Mouse (Mus musculus) liver, postnatal 0 days (tissue): ENCODE results near the gene Phf23. TPM values are rescaled to one million over a fixed set of nuclear protein-coding genes. Genes with fewer than 3 reads are reported as not detected.

Experiments
- ATAC-seq: fragments of 200-750 bp; cut with Nextera tagmentation; 2 replicates; pipeline ENCODE4 v1.8.0; 2017; ENCODE audit warnings: mild to moderate bottlenecking, moderate library complexity
- DNase-seq: peaks from one replicate; pipeline ENCODE4 v3.0.0-alpha.2; 2016
- H3K27ac ChIP-seq: fragments of 300-500 bp; sonication (generic); 2 replicates; pipeline ENCODE4 v1.5.1; 2014; ENCODE audit warnings: antibody characterized with exemption, moderate library complexity, mild to moderate bottlenecking, low read depth
- H3K27me3 ChIP-seq: fragments of 300-500 bp; sonication (generic); 2 replicates; pipeline ENCODE4 v1.6.1; 2014; ENCODE audit warnings: low read length, control low read depth, mixed read lengths; ENCODE audit not compliant: insufficient read depth
- H3K36me3 ChIP-seq: fragments of 300-500 bp; sonication (generic); replicated peaks from 2 replicates; pipeline ENCODE4 v1.6.1; 2014; ENCODE audit warnings: mild to moderate bottlenecking, control low read depth, low read length, moderate library complexity, mixed read lengths; ENCODE audit not compliant: insufficient read depth
- H3K4me1 ChIP-seq: fragments of 300-500 bp; sonication (generic); 2 replicates; pipeline ENCODE4 v1.6.1; 2014; ENCODE audit warnings: antibody characterized with exemption, mild to moderate bottlenecking, control low read depth; ENCODE audit not compliant: insufficient read depth
- H3K4me2 ChIP-seq: fragments of 300-500 bp; sonication (generic); 2 replicates; pipeline ENCODE4 v1.6.1; 2014; ENCODE audit warnings: low read depth, mild to moderate bottlenecking, low read length, moderate library complexity, mixed read lengths
- H3K4me3 ChIP-seq: fragments of 300-500 bp; sonication (generic); 2 replicates; pipeline ENCODE4 v1.5.1; 2014; ENCODE audit warnings: low read depth, low read length
- H3K9ac ChIP-seq: fragments of 300-500 bp; sonication (generic); replicated peaks from 2 replicates; pipeline ENCODE4 v1.6.1; 2014; ENCODE audit warnings: mild to moderate bottlenecking, moderate library complexity
- H3K9me3 ChIP-seq: fragments of 300-500 bp; sonication (generic); 2 replicates; pipeline ENCODE4 v1.6.1; 2016; ENCODE audit warnings: mild to moderate bottlenecking, control low read depth, low read length, mixed read lengths
- CTCF ChIP-seq: sonication (generic); IDR thresholded peaks from 2 replicates; pipeline ENCODE4 v1.5.1; 2016; ENCODE audit warnings: antibody characterized with exemption, low read depth
- EP300 ChIP-seq: IDR thresholded peaks from 2 replicates; pipeline ENCODE4 v1.6.1; 2016; ENCODE audit warnings: antibody characterized with exemption, low read depth, mild to moderate bottlenecking
- WGBS: fragments of 180-500 bp; shearing (Covaris S2); extraction: QIAGEN DNeasy Blood & Tissue Kit; methylation state at CpG from one replicate; pipeline ENCODE4 v1.1.7; 2014; ENCODE audit not compliant: insufficient replicate concordance; 5-methylcytosine and 5-hydroxymethylcytosine counted together
- polyA plus RNA-seq: library from polyadenylated mRNA; unstranded; fragments of >200 nt; fragmentation: Nextera tagmentation; extraction: Ambion mirVana; gene quantifications from 2 replicates; pipeline ENCODE4 v1.2.1, GENCODE M21; 2015

Gene Phf23
- polyA plus RNA-seq, 1 experiment from 2014 or later = 19.5 TPM

GRCm38 (mm10) chr11:69961841-69962240, 33.7 kb upstream of the Phf23 start:
- DNase-seq (no peak), ATAC-seq (no peak)
- H3K4me1 ChIP-seq = peaks cover 15% of the 10 kb centered on the region
- H3K9ac ChIP-seq = no peak overlapping the region
- TF ChIP-seq EP300 = no peak
- no peak for TF ChIP-seq CTCF
- no peaks in the 10 kb centered on the region for H3K36me3 ChIP-seq
- no peak overlapping the region for H3K4me2 ChIP-seq
- H3K4me3 ChIP-seq = no peak overlapping the region
- no peaks in the 10 kb centered on the region for H3K9me3 ChIP-seq
- H3K27ac ChIP-seq = no peak overlapping the region
- H3K27me3 ChIP-seq = peaks cover 47% of the 10 kb centered on the region
- WGBS = 14% methylated on average over 5 of the region's 5 CpGs

DNA sequence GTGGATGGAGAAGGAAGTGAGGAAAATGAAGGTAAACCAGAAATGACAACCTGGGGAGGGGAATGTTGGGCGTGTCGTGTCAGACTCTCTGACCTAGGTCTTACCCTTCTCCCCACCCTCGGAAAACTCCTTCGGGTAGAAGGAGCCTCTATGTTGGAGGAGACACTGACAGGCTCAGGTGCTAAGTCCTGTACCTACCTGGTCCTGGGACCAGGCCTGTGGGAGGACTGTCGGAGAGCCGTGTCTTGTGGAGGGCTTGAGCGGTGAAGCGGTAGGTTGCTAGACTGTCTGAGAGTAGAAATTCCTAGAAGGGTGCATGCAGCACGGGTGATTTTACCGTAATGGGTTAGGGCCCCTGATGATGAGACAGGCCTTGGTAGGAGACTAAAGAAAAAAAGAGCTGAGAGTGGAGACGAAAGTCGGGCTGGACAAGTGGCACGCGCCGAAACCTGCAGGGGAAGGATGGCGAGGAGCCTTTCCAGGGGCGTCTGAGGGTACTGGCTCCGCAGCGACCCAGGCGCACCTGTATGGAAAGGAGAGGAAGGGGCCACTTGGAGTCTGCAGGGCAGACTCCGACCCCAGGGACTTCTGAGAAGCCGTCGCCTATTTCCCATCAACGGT, 30.8 kb upstream of the Phf23 start, which contains the start of gene Cldn7:
Cldn7 (plus strand) TSS at position 130 of the 621 bp plus-strand sequence.
- no peak within 1 kb of the TSS for H3K27ac ChIP-seq
- H3K9me3 ChIP-seq = no peaks in the 10 kb centered on the region
- peaks cover 54% of the 10 kb centered on the region for H3K27me3 ChIP-seq
- 15% methylated on average over 23 of the region's 24 CpGs for WGBS
- TF ChIP-seq CTCF = no peak
- TF ChIP-seq EP300 = no peak
- H3K4me2 ChIP-seq = peak within 1 kb of the TSS; percentile 50
- no peak for DNase-seq
- ATAC-seq = no peak
- no peak within 1 kb of the TSS for H3K9ac ChIP-seq
- H3K4me1 ChIP-seq = peaks cover 16% of the 10 kb centered on the region
- peaks cover 4% of the 10 kb centered on the region; the same call in 1 of the 2 replicates for H3K36me3 ChIP-seq
- H3K4me3 ChIP-seq = peak within 1 kb of the TSS; percentile 40

- Histone ChIP-seq H3K4me1 (peaks cover 16% of the 10 kb centered on the region), H3K4me3 (peak overlapping the region; percentile 40), H3K36me3 (peaks cover 11% of the 10 kb centered on the region), H3K27me3 (peaks cover 54% of the 10 kb centered on the region), H3K9ac (0 out of 2 replicates have a peak overlapping the region, but pooled peaks have one; percentile 34), H3K27ac (no peak overlapping the region), H3K4me2 (peak overlapping the region; percentile 67), H3K9me3 (no peaks in the 10 kb centered on the region)
- DNase-seq (peak; percentile 18), ATAC-seq (no peak)
- no peak for TF ChIP-seq CTCF
- no peak for TF ChIP-seq EP300
- 3% methylated on average over 47 of the region's 49 CpGs for WGBS
Observed at GRCm38 (mm10) chr11:69965271-69966005, 30.1 kb upstream of the Phf23 start.

DNA sequence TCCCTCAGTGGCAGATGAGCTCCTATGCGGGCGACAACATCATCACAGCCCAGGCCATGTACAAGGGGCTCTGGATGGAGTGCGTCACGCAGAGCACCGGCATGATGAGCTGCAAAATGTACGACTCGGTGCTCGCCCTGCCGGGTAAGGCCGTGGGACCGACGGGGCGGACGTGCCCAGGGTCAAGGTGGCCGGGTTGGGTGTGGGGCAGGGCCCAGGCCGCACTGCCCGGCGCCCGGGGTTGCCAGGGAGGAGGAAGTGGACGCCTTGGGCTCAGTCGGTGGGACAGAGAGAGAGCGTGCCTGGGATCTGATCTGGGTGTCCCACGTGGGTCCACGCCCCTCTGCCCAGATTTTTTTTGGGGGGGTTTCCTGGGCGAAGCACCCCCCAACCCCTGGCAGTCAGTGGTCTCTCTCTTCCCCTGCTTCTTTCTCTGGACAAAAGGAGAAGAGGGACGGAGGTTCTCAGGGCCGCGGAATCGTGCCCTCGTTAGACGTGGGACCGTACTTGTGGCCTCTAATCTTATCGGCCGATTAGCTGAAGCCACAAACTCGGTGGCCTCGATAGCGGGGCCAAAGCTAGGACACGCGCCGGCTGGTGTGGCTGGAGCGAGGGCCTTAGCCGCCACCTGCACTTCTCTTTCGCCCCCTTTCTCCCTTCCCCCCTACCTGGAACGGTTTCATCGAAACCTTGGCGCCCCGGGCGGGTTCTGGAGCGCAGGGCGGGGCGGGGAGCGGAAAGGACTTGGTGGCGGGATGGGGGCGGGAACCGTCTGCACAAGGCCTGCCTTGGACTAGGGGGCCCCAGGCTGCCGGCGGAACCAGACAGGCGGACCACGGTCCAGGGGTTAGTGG, 29.3 kb upstream of the Phf23 start:
- peaks cover 54% of the 10 kb centered on the region for H3K27me3 ChIP-seq
- peak overlapping the region; percentile 34; the same call in 1 of the 2 replicates for H3K9ac ChIP-seq

GRCm38 (mm10) chr11:69966860-69967517, 28.6 kb upstream of the Phf23 start:
- 33% methylated on average over 17 of the region's 17 CpGs for WGBS
- no peak for ATAC-seq
- H3K27ac ChIP-seq = no peak overlapping the region

More for the DNA sequence above, 29.3 kb upstream of the Phf23 start:
- ATAC-seq (peak; percentile 59), DNase-seq (peak; percentile 52)
- WGBS = 3% methylated on average over 57 of the region's 59 CpGs
- no peaks in the 10 kb centered on the region for H3K9me3 ChIP-seq
- peak overlapping the region; percentile 67 for H3K4me2 ChIP-seq
- H3K27ac ChIP-seq = no peak overlapping the region
- H3K4me1 ChIP-seq = peaks cover 16% of the 10 kb centered on the region
- peak overlapping the region; percentile 40 for H3K4me3 ChIP-seq
- peaks cover 14% of the 10 kb centered on the region for H3K36me3 ChIP-seq
- TF ChIP-seq EP300 (no peak), CTCF (no peak)

More at GRCm38 (mm10) chr11:69966860-69967517, 28.6 kb upstream of the Phf23 start:
- no peak for DNase-seq
- Histone ChIP-seq H3K4me2 (peak overlapping the region; percentile 67), H3K27me3 (peaks cover 50% of the 10 kb centered on the region), H3K36me3 (peaks cover 14% of the 10 kb centered on the region), H3K4me1 (peaks cover 16% of the 10 kb centered on the region), H3K9me3 (no peaks in the 10 kb centered on the region), H3K9ac (no peak overlapping the region; the same call in 1 of the 2 replicates), H3K4me3 (peak overlapping the region; percentile 40)
- TF ChIP-seq CTCF = no peak
- TF ChIP-seq EP300 = no peak
